Mouse (Mus musculus): ENCODE measurements around the gene Vamp2. TPM values are rescaled to one million over a fixed set of nuclear protein-coding genes. Genes with fewer than 3 reads are reported as not detected.

Vamp2 gene
- polyA plus RNA-seq, 1 experiment, result 54.9 TPM

DNA sequence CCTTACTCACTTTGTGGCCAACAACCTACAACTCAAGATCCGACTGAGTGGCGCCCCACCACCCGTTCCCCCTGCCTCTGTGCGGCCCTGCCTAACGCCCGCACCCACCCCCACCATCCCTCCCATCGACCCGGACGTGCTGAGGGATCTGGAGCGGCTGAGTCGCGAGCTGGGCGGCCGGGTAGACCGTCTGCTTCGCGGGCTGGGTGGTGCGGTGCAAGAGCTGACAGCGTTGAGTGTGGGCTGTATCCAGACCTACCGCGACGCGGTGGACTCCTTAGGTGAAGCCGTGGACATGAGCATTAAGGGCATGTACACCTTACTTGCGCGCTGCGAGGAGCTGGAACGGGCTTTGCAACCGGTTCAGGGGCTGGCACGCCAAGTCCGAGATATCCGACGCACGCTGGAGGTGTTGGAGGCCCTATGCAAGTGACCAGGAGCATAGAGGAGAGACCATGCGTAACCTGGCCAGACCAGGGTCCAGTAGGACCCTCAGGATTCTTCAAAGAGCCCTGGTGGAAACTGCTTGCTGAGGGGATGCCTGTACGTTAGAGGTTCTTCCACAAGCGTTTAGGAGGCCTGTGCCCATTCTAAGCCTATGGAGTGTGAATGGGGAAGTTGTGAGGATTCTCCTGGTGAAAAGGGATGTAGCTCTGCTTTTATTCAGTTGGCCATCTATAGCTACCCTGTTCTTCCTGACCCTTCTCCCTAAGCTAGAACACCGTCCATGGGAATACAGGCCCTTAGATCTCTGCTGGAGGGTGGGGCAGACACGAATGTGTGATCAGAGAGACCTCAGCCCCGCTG is 27.6 kb upstream of the Vamp2 start:
- H3K4me1 ChIP-seq (ENCODE audit: control insufficient read depth, insufficient read depth, insufficient read length, low read length), result peaks cover 13% of the 10 kb centered on the region
- H3K27ac ChIP-seq (replicated peaks; ENCODE audit: low read depth, low read length), result peak overlapping the region; percentile 91
- H3K4me3 ChIP-seq (ENCODE audit: insufficient read depth, low read depth, low read length), result peak overlapping the region; percentile 96

DNA sequence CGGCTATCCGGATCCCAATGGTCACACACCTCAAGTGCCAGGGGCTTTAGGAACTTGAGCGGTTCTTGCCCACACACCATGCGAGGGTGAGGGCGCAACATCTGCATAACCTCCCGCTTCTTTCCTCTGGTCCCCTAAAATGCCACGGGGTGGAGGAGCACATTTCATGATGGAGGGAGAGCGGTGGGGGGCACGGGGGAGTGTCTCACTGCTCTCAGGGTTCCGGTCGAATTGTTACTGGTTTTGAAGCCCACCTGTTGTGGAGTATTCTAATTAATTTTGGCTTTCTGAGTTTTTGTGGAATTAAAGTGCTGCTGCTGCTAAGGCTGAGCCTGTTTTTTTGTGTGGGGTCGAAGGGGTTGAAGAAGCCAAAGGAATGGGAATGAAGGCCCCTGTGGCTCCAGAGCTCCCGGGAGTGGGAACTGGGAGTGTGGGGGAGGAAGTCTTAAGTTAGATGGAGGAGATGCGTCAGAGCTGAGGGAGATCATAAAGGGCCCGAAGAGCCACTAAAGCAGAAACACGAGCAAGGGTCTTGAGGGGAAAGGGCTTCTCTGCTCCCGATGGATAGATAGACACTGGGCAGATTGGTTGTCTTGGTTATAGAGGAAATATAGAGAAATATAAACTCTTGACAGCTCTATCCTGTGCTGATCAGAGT is 26.9 kb upstream of the Vamp2 start:
- 0 out of 2 replicates have a peak overlapping the region, but pooled peaks have one; percentile 6 for H3K27ac ChIP-seq (replicated peaks; ENCODE audit: low read depth, low read length)
- peaks cover 17% of the 10 kb centered on the region for H3K4me1 ChIP-seq (ENCODE audit: control insufficient read depth, insufficient read depth, insufficient read length, low read length)
- H3K4me3 ChIP-seq (ENCODE audit: insufficient read depth, low read depth, low read length), result peak overlapping the region; percentile 96

- H3K4me1 ChIP-seq (ENCODE audit: control insufficient read depth, insufficient read depth, insufficient read length, low read length), result peaks cover 18% of the 10 kb centered on the region
- peak overlapping the region; percentile 48 for H3K4me3 ChIP-seq (ENCODE audit: insufficient read depth, low read depth, low read length)
- H3K27ac ChIP-seq (replicated peaks; ENCODE audit: low read depth, low read length), result peak overlapping the region; percentile 39; the same call in 1 of the 2 replicates
Observed at GRCm38 (mm10) chr11:69062194-69062760, 26.0 kb upstream of the Vamp2 start.

DNA sequence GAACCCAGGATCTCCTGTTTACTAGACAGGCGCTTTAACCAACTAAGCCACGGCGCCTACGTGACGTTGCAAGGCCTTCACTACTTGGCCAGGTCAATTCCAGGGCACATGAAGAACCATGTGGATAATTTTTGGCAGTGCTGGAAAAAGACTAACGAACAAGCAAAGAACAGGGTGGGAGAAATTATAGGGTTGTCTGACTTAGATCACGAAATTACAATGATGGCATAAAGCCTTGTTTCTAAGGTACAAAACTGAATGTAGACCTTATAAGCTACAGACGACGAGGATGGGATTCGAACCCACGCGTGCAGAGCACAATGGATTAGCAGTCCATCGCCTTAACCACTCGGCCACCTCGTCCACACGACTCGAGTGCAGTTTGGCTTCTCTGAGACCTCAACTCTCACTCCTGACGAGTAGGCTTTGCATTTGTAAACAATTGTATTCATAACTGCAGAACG is 25.5 kb upstream of the Vamp2 start:
- Histone ChIP-seq H3K4me1 (ENCODE audit: control insufficient read depth, insufficient read depth, insufficient read length, low read length) (peaks cover 18% of the 10 kb centered on the region), H3K4me3 (ENCODE audit: insufficient read depth, low read depth, low read length) (peak overlapping the region; percentile 63), H3K27ac (replicated peaks; ENCODE audit: low read depth, low read length) (peak overlapping the region; percentile 78)

DNA sequence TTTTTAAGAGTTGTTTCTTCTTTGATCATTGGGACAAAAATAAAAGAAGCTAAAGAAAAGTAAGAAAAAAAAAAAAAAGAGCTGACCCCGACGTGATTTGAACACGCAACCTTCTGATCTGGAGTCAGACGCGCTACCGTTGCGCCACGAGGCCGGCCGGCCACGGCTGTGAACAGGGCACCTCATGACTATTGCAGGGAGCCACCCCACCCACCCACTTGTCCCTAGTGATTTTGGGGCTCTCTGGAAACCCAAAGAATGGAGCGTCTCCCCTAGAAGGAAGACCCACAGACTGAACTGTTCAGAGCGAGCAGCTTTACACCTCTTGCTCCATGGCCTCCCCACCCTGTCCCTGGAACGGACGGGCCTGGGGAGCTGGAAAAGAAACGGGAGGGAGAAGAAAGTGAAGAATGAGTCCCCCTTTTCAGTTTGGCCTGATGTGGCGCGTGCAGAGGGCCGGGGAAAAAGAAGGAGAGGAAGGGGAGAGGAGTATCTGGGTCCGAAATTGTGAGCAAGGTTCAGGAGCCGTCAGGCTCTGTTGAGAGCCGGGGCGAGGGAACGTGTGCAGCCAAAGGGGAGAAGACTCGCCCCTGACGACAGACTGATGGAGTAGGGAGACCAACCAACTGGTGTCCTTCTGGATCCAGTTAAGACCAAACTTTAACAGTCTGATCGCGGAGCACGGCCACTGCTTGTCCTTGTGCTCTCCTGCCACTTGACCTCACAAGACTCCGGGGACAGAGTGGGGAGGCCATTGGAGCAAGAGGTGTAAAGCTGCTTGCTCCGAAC is 24.7 kb upstream of the Vamp2 start:
- Histone ChIP-seq H3K4me1 (ENCODE audit: control insufficient read depth, insufficient read depth, insufficient read length, low read length) (peaks cover 18% of the 10 kb centered on the region), H3K27ac (replicated peaks; ENCODE audit: low read depth, low read length) (peak overlapping the region; percentile 78), H3K4me3 (ENCODE audit: insufficient read depth, low read depth, low read length) (peak overlapping the region; percentile 88)

DNA sequence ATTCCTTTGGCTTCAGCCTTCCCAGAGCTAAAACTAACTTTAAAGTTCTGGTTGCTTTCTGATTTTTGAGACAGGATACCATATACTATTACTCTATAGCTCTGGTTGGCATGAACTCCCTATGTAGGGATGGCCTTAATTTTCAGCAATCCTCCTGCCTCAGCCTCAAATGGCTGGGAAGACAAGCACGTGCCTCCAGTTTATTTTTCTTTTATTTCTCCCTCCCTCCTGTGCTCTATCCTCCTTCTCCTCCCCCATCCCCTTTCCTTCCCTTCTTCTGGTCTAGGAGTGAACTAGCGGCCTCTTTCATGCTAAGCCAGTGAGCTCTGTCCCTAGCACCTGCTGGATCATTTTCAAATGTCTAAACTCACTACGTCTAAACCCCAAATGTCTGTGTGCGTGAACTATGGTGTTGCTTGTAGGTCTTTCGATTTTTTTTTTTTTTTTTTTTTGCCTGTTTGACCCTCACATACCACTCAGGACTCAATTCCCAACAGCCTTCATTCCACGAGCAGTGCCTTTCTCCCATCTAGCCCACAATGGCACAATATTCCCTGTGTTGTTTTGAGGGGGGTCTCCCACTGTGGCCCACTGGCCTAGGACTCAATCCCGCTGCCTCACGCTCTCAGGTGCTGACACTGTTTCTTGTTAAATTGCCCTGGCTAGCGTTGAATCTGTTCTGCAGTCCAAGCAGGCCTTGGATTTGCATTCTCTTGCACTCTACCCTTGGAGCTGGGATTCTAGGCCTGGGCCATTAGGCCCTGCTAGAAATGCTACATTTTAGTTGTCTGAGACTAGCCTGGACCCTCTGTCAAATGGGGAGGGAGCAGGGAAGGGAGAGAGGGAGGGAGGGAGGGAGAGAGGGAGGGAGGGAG is 23.8 kb upstream of the Vamp2 start:
- Histone ChIP-seq H3K4me3 (ENCODE audit: insufficient read depth, low read depth, low read length) (peak overlapping the region; percentile 88), H3K27ac (replicated peaks; ENCODE audit: low read depth, low read length) (peak overlapping the region; percentile 40)

DNA sequence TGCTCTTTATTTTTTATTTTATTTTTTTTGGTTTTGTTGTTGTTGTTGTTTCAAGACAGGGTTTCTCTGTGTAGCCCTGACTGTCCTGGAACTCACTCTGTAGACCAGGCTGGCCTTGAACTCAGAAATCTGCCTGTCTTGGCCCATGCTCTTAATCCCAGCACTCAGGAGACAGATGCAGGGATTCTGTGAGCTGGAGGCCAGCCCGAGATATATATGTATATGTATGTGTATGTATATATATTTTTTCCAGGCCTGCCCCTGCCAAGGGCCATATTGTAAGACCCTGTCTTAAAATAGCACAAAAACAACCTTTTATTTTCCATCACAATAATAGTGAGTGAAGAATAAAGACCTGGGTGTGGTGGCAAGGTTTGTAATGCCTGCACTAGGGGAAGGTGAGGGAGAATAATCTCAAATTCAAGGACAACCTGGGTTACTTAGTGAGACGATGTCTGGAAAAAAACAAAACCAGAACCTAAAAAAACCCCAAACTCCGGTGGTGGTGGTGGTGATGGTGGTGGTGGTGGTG is 22.8 kb upstream of the Vamp2 start:
- Histone ChIP-seq H3K4me1 (ENCODE audit: control insufficient read depth, insufficient read depth, insufficient read length, low read length) (peaks cover 18% of the 10 kb centered on the region), H3K4me3 (ENCODE audit: insufficient read depth, low read depth, low read length) (no peak overlapping the region), H3K27ac (replicated peaks; ENCODE audit: low read depth, low read length) (no peak overlapping the region)

More for the DNA sequence above, 23.8 kb upstream of the Vamp2 start:
- H3K4me1 ChIP-seq (ENCODE audit: control insufficient read depth, insufficient read depth, insufficient read length, low read length), result peaks cover 18% of the 10 kb centered on the region

GRCm38 (mm10) chr11:69066163-69066861 is 22.0 kb upstream of the Vamp2 start:
- peaks cover 10% of the 10 kb centered on the region for H3K4me1 ChIP-seq (ENCODE audit: control insufficient read depth, insufficient read depth, insufficient read length, low read length)
- H3K27ac ChIP-seq (replicated peaks; ENCODE audit: low read depth, low read length), result no peak overlapping the region
- H3K4me3 ChIP-seq (ENCODE audit: insufficient read depth, low read depth, low read length), result peak overlapping the region; percentile 38

DNA sequence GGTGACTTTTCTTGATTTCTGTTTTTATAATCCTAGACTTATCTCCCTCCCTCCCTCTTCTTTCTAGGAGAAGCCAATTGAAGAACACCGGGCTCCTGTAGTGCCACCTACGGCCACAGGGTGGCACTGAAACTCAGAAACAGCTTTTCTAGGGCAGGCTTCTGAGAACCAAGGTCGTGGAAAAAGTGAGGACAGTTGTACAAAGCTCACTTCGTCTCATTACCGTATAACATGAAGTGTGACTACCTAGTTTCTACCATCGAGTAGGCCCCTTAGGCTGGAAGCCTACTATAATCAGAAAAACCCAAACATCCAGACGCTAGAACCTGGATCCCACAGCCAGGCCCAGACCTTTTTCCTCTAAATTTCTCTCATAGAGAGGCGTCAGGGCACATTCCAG is 21.3 kb upstream of the Vamp2 start:
- peaks cover 9% of the 10 kb centered on the region; the same call in 1 of the 2 replicates for H3K4me1 ChIP-seq (ENCODE audit: control insufficient read depth, insufficient read depth, insufficient read length, low read length)

DNA sequence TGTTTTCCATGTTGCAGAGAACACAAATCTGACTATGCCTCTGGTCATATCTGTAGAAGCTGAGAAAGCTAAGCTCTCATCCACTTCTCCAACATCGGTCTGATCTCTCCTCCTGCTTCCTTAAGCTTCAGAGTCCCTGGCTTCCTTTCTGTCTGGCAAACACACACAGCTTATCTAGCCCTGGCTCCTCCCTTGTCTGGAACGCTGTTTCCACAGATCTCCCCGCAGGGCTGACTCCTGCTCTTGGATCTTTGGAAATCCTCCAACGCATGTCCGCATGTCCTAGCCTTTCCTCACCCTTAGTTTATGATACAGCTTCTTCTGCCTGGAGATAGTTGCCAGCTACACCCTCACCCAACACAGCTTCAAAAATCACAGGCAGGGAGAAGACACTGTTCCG is 20.7 kb upstream of the Vamp2 start:
- Histone ChIP-seq H3K4me1 (ENCODE audit: control insufficient read depth, insufficient read depth, insufficient read length, low read length) (peaks cover 9% of the 10 kb centered on the region; the same call in 1 of the 2 replicates), H3K4me3 (ENCODE audit: insufficient read depth, low read depth, low read length) (no peak overlapping the region), H3K27ac (replicated peaks; ENCODE audit: low read depth, low read length) (no peak overlapping the region)

More for the DNA sequence above, 21.3 kb upstream of the Vamp2 start:
- Histone ChIP-seq H3K4me3 (ENCODE audit: insufficient read depth, low read depth, low read length) (peak overlapping the region; percentile 38; the same call in 1 of the 2 replicates), H3K27ac (replicated peaks; ENCODE audit: low read depth, low read length) (peak overlapping the region; percentile 32; the same call in 1 of the 2 replicates)

- peak overlapping the region; percentile 79 for H3K27ac ChIP-seq (replicated peaks; ENCODE audit: low read depth, low read length)
- H3K4me3 ChIP-seq (ENCODE audit: insufficient read depth, low read depth, low read length), result peak overlapping the region; percentile 81
- H3K4me1 ChIP-seq (ENCODE audit: control insufficient read depth, insufficient read depth, insufficient read length, low read length), result peaks cover 5% of the 10 kb centered on the region; the same call in 1 of the 2 replicates
Observed at GRCm38 (mm10) chr11:69070093-69070492, 18.2 kb upstream of the Vamp2 start.

- Histone ChIP-seq H3K4me1 (ENCODE audit: control insufficient read depth, insufficient read depth, insufficient read length, low read length) (peaks cover 5% of the 10 kb centered on the region; the same call in 1 of the 2 replicates), H3K4me3 (ENCODE audit: insufficient read depth, low read depth, low read length) (peak within 1 kb of the TSS; percentile 81), H3K27ac (replicated peaks; ENCODE audit: low read depth, low read length) (peak within 1 kb of the TSS; percentile 79)
Observed at GRCm38 (mm10) chr11:69070590-69071222, 17.6 kb upstream of the Vamp2 start, which contains the start of gene Tmem107. Gene Tmem107, plus strand, starts transcription at chr11:69070806.

DNA sequence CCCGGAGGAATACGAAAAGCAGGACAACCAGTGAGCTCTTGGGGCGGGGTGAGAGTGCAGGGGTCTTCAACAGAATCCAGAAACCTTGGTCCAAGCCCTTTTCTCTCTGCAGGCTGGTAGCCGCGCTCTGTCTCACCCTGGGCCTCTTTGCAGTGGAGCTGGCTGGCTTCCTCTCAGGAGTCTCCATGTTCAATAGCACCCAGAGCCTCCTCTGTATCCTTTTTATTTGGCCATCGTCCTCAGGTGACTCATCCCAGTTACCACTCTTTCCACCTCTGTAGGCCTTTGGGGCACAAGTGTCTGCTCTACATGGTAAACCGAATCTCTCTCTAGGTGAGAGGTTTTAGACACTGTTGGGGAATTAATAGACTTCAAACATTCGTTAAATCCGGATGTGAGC is 17.0 kb upstream of the Vamp2 start:
- Histone ChIP-seq H3K4me3 (ENCODE audit: insufficient read depth, low read depth, low read length) (peak overlapping the region; percentile 81), H3K4me1 (ENCODE audit: control insufficient read depth, insufficient read depth, insufficient read length, low read length) (peaks cover 2% of the 10 kb centered on the region; the same call in 1 of the 2 replicates), H3K27ac (replicated peaks; ENCODE audit: low read depth, low read length) (no peak overlapping the region; the same call in 1 of the 2 replicates)

All from brown adipose tissue, adult 24 weeks (tissue).